Mouse (Mus musculus): ENCODE results near the gene Jazf1. TPM values are rescaled to one million over a fixed set of nuclear protein-coding genes. Genes with fewer than 3 reads are reported as not detected.

Jazf1 gene
- polyA plus RNA-seq, 1 experiment from 2014 or later, result 3.2 TPM

- WGBS, result 64% methylated on average over 5 of the region's 5 CpGs
- no peak overlapping the region for H3K9ac ChIP-seq (ENCODE audit: low read depth, low read length)
- no peaks in the 10 kb centered on the region for H3K36me3 ChIP-seq (ENCODE audit: insufficient read depth, low read length)
- ATAC-seq (replicated peaks; ENCODE audit: low FRiP score, low read depth) (no peak), DNase-seq (ENCODE audit: low spot score) (no peak)
- no peaks in the 10 kb centered on the region for H3K9me3 ChIP-seq (replicated peaks; ENCODE audit: low read length)
- H3K27me3 ChIP-seq (ENCODE audit: insufficient read depth, low read length), result no peaks in the 10 kb centered on the region
- H3K27ac ChIP-seq, result no peak overlapping the region
- no peak overlapping the region for H3K4me3 ChIP-seq (replicated peaks; ENCODE audit: low read depth, low read length)
- H3K4me1 ChIP-seq (replicated peaks; ENCODE audit: insufficient read depth, low read length), result no peaks in the 10 kb centered on the region
- TF ChIP-seq CTCF (IDR thresholded peaks at IDR 0.05; ENCODE audit: low read depth), result no peak
- no peak overlapping the region for H3K4me2 ChIP-seq (ENCODE audit: low read length)
Observed at GRCm38 (mm10) chr6:52779546-52779945, 288.9 kb downstream of the Jazf1 start.

- ATAC-seq (replicated peaks; ENCODE audit: low FRiP score, low read depth) (no peak), DNase-seq (ENCODE audit: low spot score) (no peak)
- H3K36me3 ChIP-seq (ENCODE audit: insufficient read depth, low read length), result no peaks in the 10 kb centered on the region
- no peak overlapping the region for H3K4me2 ChIP-seq (ENCODE audit: low read length)
- H3K9me3 ChIP-seq (replicated peaks; ENCODE audit: low read length), result no peaks in the 10 kb centered on the region
- no peak overlapping the region for H3K27ac ChIP-seq
- H3K27me3 ChIP-seq (ENCODE audit: insufficient read depth, low read length), result no peaks in the 10 kb centered on the region
- no peak for TF ChIP-seq CTCF (IDR thresholded peaks at IDR 0.05; ENCODE audit: low read depth)
- no peaks in the 10 kb centered on the region for H3K4me1 ChIP-seq (replicated peaks; ENCODE audit: insufficient read depth, low read length)
- 73% methylated on average over 5 of the region's 5 CpGs for whole genome bisulfite sequencing
- no peak overlapping the region for H3K9ac ChIP-seq (ENCODE audit: low read depth, low read length)
- H3K4me3 ChIP-seq (replicated peaks; ENCODE audit: low read depth, low read length), result no peak overlapping the region
Observed at GRCm38 (mm10) chr6:52778523-52778922, 289.9 kb downstream of the Jazf1 start.

DNA sequence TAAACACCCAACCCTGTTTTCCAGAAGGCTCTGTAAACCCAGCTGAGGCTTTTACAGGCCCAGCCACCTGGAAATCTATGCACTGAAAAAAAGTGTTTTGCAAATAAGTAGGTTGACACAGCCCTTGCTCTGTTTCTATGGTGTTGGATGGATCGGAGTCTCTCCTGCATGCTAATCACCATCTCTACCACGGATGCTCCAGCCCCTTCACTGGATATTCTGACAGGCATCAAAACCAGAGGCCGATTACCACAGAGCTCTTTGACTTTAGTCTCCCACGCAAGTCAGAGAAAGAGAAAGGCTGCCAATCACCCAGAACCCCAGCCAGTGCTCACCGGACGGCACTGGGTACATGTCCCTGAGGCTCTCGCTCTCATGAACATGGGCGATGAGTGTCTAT is 291.4 kb downstream of the Jazf1 start:
- DNase-seq (ENCODE audit: low spot score), result no peak

DNA sequence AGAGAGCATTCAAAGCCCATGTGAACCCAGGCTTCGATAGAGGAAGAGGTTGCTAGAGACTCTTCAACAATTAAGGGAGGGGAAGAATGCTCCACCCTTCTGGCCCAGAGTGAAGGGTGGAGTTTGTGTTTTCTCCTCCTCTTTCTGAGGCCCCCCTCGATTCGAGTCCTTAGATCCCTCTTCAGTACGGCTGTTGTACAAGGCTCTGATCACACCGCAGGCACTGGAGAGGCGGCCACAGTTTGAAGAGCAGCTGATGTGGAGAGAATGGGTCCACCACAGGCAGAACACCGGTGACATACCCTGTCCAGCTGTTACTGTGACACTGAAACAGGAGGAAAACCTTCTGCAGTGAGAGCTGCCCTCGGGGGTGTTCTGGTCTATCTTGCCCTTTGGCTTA is 292.5 kb downstream of the Jazf1 start:
- TF ChIP-seq CTCF (IDR thresholded peaks at IDR 0.05; ENCODE audit: low read depth), result no peak
- Histone ChIP-seq H3K4me1 (replicated peaks; ENCODE audit: insufficient read depth, low read length) (no peaks in the 10 kb centered on the region), H3K27me3 (ENCODE audit: insufficient read depth, low read length) (no peaks in the 10 kb centered on the region), H3K36me3 (ENCODE audit: insufficient read depth, low read length) (no peaks in the 10 kb centered on the region), H3K4me3 (replicated peaks; ENCODE audit: low read depth, low read length) (no peak overlapping the region), H3K9ac (ENCODE audit: low read depth, low read length) (no peak overlapping the region), H3K9me3 (replicated peaks; ENCODE audit: low read length) (no peaks in the 10 kb centered on the region), H3K4me2 (ENCODE audit: low read length) (no peak overlapping the region), H3K27ac (no peak overlapping the region)
- ATAC-seq (replicated peaks; ENCODE audit: low FRiP score, low read depth) (no peak), DNase-seq (ENCODE audit: low spot score) (no peak)
- 78% methylated on average over 8 of the region's 8 CpGs for WGBS

More for the DNA sequence above, 291.4 kb downstream of the Jazf1 start:
- Histone ChIP-seq H3K4me1 (replicated peaks; ENCODE audit: insufficient read depth, low read length) (no peaks in the 10 kb centered on the region), H3K9me3 (replicated peaks; ENCODE audit: low read length) (no peaks in the 10 kb centered on the region), H3K27me3 (ENCODE audit: insufficient read depth, low read length) (no peaks in the 10 kb centered on the region), H3K36me3 (ENCODE audit: insufficient read depth, low read length) (no peaks in the 10 kb centered on the region), H3K27ac (no peak overlapping the region), H3K4me3 (replicated peaks; ENCODE audit: low read depth, low read length) (no peak overlapping the region), H3K9ac (ENCODE audit: low read depth, low read length) (no peak overlapping the region), H3K4me2 (ENCODE audit: low read length) (no peak overlapping the region)
- WGBS, result 89% methylated on average over 8 of the region's 8 CpGs
- TF ChIP-seq CTCF (IDR thresholded peaks at IDR 0.05; ENCODE audit: low read depth), result no peak
- no peak for ATAC-seq (replicated peaks; ENCODE audit: low FRiP score, low read depth)

- no peak overlapping the region for H3K27ac ChIP-seq
- H3K27me3 ChIP-seq (ENCODE audit: insufficient read depth, low read length), result no peaks in the 10 kb centered on the region
- no peaks in the 10 kb centered on the region for H3K9me3 ChIP-seq (replicated peaks; ENCODE audit: low read length)
- ATAC-seq (replicated peaks; ENCODE audit: low FRiP score, low read depth) (no peak), DNase-seq (ENCODE audit: low spot score) (no peak)
- no peak for TF ChIP-seq CTCF (IDR thresholded peaks at IDR 0.05; ENCODE audit: low read depth)
- H3K4me1 ChIP-seq (replicated peaks; ENCODE audit: insufficient read depth, low read length), result no peaks in the 10 kb centered on the region
- H3K4me2 ChIP-seq (ENCODE audit: low read length), result no peak overlapping the region
- no peak overlapping the region for H3K4me3 ChIP-seq (replicated peaks; ENCODE audit: low read depth, low read length)
- WGBS, result 76% methylated on average over 3 of the region's 3 CpGs
- no peaks in the 10 kb centered on the region for H3K36me3 ChIP-seq (ENCODE audit: insufficient read depth, low read length)
- H3K9ac ChIP-seq (ENCODE audit: low read depth, low read length), result no peak overlapping the region
Observed at GRCm38 (mm10) chr6:52775350-52775749, 293.1 kb downstream of the Jazf1 start.

GRCm38 (mm10) chr6:52773132-52773531 is 295.3 kb downstream of the Jazf1 start:
- no peaks in the 10 kb centered on the region for H3K4me1 ChIP-seq (replicated peaks; ENCODE audit: insufficient read depth, low read length)
- H3K27me3 ChIP-seq (ENCODE audit: insufficient read depth, low read length), result no peaks in the 10 kb centered on the region
- no peak for TF ChIP-seq CTCF (IDR thresholded peaks at IDR 0.05; ENCODE audit: low read depth)
- H3K9ac ChIP-seq (ENCODE audit: low read depth, low read length), result no peak overlapping the region
- no peak overlapping the region for H3K4me2 ChIP-seq (ENCODE audit: low read length)
- H3K36me3 ChIP-seq (ENCODE audit: insufficient read depth, low read length), result no peaks in the 10 kb centered on the region; the same call in 1 of the 2 replicates
- ATAC-seq (replicated peaks; ENCODE audit: low FRiP score, low read depth), result no peak
- no peak for DNase-seq (ENCODE audit: low spot score)
- WGBS, result 79% methylated on average over 5 of the region's 5 CpGs
- no peaks in the 10 kb centered on the region for H3K9me3 ChIP-seq (replicated peaks; ENCODE audit: low read length)
- H3K4me3 ChIP-seq (replicated peaks; ENCODE audit: low read depth, low read length), result no peak overlapping the region
- no peak overlapping the region for H3K27ac ChIP-seq

- no peak for TF ChIP-seq CTCF (IDR thresholded peaks at IDR 0.05; ENCODE audit: low read depth)
- Histone ChIP-seq H3K4me1 (replicated peaks; ENCODE audit: insufficient read depth, low read length) (no peaks in the 10 kb centered on the region), H3K9ac (ENCODE audit: low read depth, low read length) (no peak overlapping the region), H3K27ac (no peak overlapping the region), H3K4me3 (replicated peaks; ENCODE audit: low read depth, low read length) (no peak overlapping the region), H3K4me2 (ENCODE audit: low read length) (no peak overlapping the region), H3K9me3 (replicated peaks; ENCODE audit: low read length) (no peaks in the 10 kb centered on the region), H3K27me3 (ENCODE audit: insufficient read depth, low read length) (no peaks in the 10 kb centered on the region), H3K36me3 (ENCODE audit: insufficient read depth, low read length) (peaks cover 14% of the 10 kb centered on the region)
- no peak for ATAC-seq (replicated peaks; ENCODE audit: low FRiP score, low read depth)
- 74% methylated on average over 1 of the region's 1 CpGs for WGBS
- DNase-seq (ENCODE audit: low spot score), result no peak
Observed at GRCm38 (mm10) chr6:52770789-52771188, 297.6 kb downstream of the Jazf1 start.

All from kidney, postnatal 0 days (tissue).